Mouse (Mus musculus): ENCODE results near the gene Zswim7. TPM values are rescaled to one million over a fixed set of nuclear protein-coding genes. Genes with fewer than 3 reads are reported as not detected.

The Zswim7 gene
- total and polyA plus RNA-seq, 3 experiments, result 17.1 to 22.7 (median 17.6) TPM

DNA sequence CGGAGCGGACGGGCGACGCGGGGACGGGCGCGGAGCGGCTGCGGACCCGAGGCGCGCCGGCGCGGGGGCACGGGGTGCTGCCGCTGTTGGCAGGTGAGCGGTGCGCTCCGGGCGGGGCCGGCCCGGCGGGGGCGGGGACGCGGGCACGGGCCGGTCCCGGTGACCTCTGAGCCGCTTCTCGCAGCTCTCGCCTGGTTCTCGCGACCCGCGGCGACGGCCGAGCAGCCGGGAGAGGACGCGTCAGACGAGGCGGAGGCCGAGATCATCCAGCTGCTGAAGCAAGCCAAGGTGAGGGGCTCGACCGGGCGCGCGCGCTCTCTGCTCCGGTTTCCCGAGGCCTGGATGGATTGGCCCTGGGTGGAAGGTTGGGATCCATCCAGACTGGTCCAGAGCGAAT, 424 bp upstream of the Zswim7 start:
- no peaks in the 10 kb centered on the region for H3K4me1 ChIP-seq (ENCODE audit: control insufficient read depth, insufficient read depth, low read length)
- peak overlapping the region; percentile 85 for H3K27ac ChIP-seq
- peak overlapping the region; percentile 95 for H3K9ac ChIP-seq (ENCODE audit: low read depth, low read length)
- H3K36me3 ChIP-seq (ENCODE audit: control insufficient read depth, insufficient read depth, low read length), result peaks cover 3% of the 10 kb centered on the region
- no peak for DNase-seq
- no peaks in the 10 kb centered on the region for H3K27me3 ChIP-seq (ENCODE audit: control insufficient read depth, insufficient read depth, low read length)
- intact Hi-C loops (cut with DNase I), result loop anchor here (2.0 kb wide), 1 partner anchor 331 kb away; no protein-coding TSS in a partner anchor
- 2% methylated on average over 56 of the region's 57 CpGs for WGBS
- H3K4me3 ChIP-seq, result peak overlapping the region; percentile 76
- H3K79me2 ChIP-seq (replicated peaks; ENCODE audit: control insufficient read depth, insufficient read depth, low read length), result no peaks in the 10 kb centered on the region
- TF ChIP-seq POLR2A (IDR thresholded peaks at IDR 0.05; ENCODE audit: insufficient read depth, low read depth, low read length) (no peak), EP300 (IDR thresholded peaks at IDR 0.05; ENCODE audit: insufficient read depth, low read depth, low read length) (no peak), CTCF (IDR thresholded peaks at IDR 0.05) (no peak)

DNA sequence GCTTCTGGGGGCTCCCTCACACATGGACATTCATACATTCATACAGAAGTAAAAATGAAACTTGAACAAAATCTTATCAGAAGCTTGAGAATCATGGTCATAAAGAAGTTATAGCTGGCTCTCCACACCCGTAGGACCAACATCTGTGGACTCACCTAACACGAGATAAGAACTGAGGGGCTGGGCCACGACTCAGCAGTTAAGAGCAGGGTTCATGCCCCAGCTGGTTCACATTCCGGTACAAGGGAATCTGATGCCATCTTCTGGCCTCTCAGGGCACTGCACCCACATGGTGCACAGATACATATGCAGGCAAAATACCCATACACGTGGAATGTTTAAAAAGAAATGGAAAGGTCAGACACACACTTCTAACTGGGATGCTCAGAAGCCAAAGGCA, 3.1 kb downstream of the Zswim7 start:
- H3K9ac ChIP-seq (ENCODE audit: low read depth, low read length), result no peak overlapping the region
- peaks cover 3% of the 10 kb centered on the region; the same call in 1 of the 2 replicates for H3K36me3 ChIP-seq (ENCODE audit: control insufficient read depth, insufficient read depth, low read length)
- peak; percentile 75 for TF ChIP-seq CTCF (IDR thresholded peaks at IDR 0.05)
- TF ChIP-seq POLR2A (IDR thresholded peaks at IDR 0.05; ENCODE audit: insufficient read depth, low read depth, low read length), result no peak
- TF ChIP-seq EP300 (IDR thresholded peaks at IDR 0.05; ENCODE audit: insufficient read depth, low read depth, low read length), result no peak
- no peak overlapping the region for H3K4me3 ChIP-seq
- intact Hi-C loops (cut with DNase I), result no loop called here
- no peaks in the 10 kb centered on the region for H3K4me1 ChIP-seq (ENCODE audit: control insufficient read depth, insufficient read depth, low read length)
- no peaks in the 10 kb centered on the region for H3K27me3 ChIP-seq (ENCODE audit: control insufficient read depth, insufficient read depth, low read length)
- no peaks in the 10 kb centered on the region for H3K79me2 ChIP-seq (replicated peaks; ENCODE audit: control insufficient read depth, insufficient read depth, low read length)
- DNase-seq, result peak; percentile 50 to 70
- 14% methylated on average over 5 of the region's 5 CpGs for WGBS
- no peak overlapping the region for H3K27ac ChIP-seq

DNA sequence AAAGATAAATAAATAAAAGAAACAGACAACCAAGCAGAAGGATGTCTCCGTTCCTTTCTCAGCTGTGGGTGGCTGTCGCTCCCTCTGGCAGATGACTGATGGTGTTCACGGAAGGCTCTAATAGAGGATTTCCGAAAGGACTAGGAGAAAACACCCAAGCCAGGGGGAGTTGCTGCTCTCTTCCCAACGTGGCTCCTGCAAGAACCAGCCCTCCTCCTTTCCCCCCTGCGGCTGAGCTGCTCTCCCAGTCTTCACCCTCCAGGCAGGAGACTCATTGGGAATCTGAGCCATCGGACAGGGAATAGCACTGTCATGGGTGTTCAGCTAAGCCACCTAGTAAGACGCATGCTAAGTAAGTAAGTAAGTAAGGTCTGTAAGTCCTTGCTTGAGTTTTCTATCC, 4.1 kb downstream of the Zswim7 start:
- H3K9ac ChIP-seq (ENCODE audit: low read depth, low read length), result no peak overlapping the region
- no peak overlapping the region for H3K27ac ChIP-seq
- no peaks in the 10 kb centered on the region for H3K27me3 ChIP-seq (ENCODE audit: control insufficient read depth, insufficient read depth, low read length)
- H3K4me3 ChIP-seq, result no peak overlapping the region
- no peaks in the 10 kb centered on the region for H3K79me2 ChIP-seq (replicated peaks; ENCODE audit: control insufficient read depth, insufficient read depth, low read length)
- intact Hi-C loops (cut with DNase I), result no loop called here
- no peak for TF ChIP-seq CTCF (IDR thresholded peaks at IDR 0.05)
- no peak for TF ChIP-seq POLR2A (IDR thresholded peaks at IDR 0.05; ENCODE audit: insufficient read depth, low read depth, low read length)
- TF ChIP-seq EP300 (IDR thresholded peaks at IDR 0.05; ENCODE audit: insufficient read depth, low read depth, low read length), result no peak
- peaks cover 2% of the 10 kb centered on the region; the same call in 1 of the 2 replicates for H3K36me3 ChIP-seq (ENCODE audit: control insufficient read depth, insufficient read depth, low read length)
- WGBS, result 56% methylated on average over 8 of the region's 8 CpGs
- DNase-seq, result no peak
- H3K4me1 ChIP-seq (ENCODE audit: control insufficient read depth, insufficient read depth, low read length), result no peaks in the 10 kb centered on the region

DNA sequence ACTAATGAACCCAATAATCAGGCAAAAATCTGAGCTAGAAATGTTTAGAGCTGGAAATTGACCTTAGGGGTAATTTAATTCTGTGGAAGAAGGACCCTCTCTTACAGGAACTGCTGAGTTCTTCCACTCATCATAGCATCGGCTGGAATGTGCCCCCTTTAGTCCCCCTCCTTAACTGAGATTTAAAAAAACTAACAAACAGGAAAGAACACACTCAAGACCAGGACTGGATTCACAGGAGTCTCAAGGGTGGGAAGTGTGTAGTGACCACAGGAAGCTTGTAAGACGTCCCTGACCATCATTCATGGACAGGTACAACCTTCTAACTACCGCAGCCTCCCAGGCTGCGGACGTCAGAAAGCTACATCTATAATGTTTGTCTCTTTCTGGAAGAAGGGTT, 10.3 kb downstream of the Zswim7 start:
- H3K27ac ChIP-seq, result no peak overlapping the region
- no peak overlapping the region for H3K4me3 ChIP-seq
- no peaks in the 10 kb centered on the region for H3K36me3 ChIP-seq (ENCODE audit: control insufficient read depth, insufficient read depth, low read length)
- no peak overlapping the region for H3K9ac ChIP-seq (ENCODE audit: low read depth, low read length)
- TF ChIP-seq EP300 (IDR thresholded peaks at IDR 0.05; ENCODE audit: insufficient read depth, low read depth, low read length) (no peak), POLR2A (IDR thresholded peaks at IDR 0.05; ENCODE audit: insufficient read depth, low read depth, low read length) (no peak), CTCF (IDR thresholded peaks at IDR 0.05) (no peak)
- no peak for DNase-seq
- no peaks in the 10 kb centered on the region for H3K27me3 ChIP-seq (ENCODE audit: control insufficient read depth, insufficient read depth, low read length)
- H3K79me2 ChIP-seq (replicated peaks; ENCODE audit: control insufficient read depth, insufficient read depth, low read length), result no peaks in the 10 kb centered on the region
- intact Hi-C loops (cut with DNase I), result no loop called here
- WGBS, result 59% methylated on average over 5 of the region's 5 CpGs
- H3K4me1 ChIP-seq (ENCODE audit: control insufficient read depth, insufficient read depth, low read length), result no peaks in the 10 kb centered on the region

DNA sequence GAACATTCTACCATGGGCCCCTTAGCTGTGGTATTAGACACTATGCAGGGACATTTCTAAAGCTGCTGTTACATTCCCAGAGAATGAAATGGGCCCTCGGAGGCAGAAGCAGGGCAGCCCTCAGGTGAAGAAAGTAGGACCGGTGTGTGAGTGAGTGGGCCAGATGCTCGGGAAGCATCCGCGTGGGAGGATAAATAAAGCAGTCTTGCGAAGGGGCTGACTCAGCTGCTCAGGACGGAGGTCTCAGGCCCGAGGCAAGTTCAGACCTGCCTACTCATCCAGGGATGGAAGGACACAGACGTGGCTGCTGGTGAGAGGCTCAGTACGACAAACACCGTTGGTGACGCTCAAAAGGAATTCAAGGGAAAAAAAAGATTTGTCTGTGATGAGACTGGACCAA, 12.1 kb downstream of the Zswim7 start:
- no peaks in the 10 kb centered on the region for H3K27me3 ChIP-seq (ENCODE audit: control insufficient read depth, insufficient read depth, low read length)
- no peaks in the 10 kb centered on the region for H3K4me1 ChIP-seq (ENCODE audit: control insufficient read depth, insufficient read depth, low read length)
- 83% methylated on average over 12 of the region's 12 CpGs for WGBS
- H3K36me3 ChIP-seq (ENCODE audit: control insufficient read depth, insufficient read depth, low read length), result no peaks in the 10 kb centered on the region
- DNase-seq, result no peak
- H3K79me2 ChIP-seq (replicated peaks; ENCODE audit: control insufficient read depth, insufficient read depth, low read length), result no peaks in the 10 kb centered on the region
- H3K9ac ChIP-seq (ENCODE audit: low read depth, low read length), result no peak overlapping the region
- TF ChIP-seq CTCF (IDR thresholded peaks at IDR 0.05) (no peak), POLR2A (IDR thresholded peaks at IDR 0.05; ENCODE audit: insufficient read depth, low read depth, low read length) (no peak), EP300 (IDR thresholded peaks at IDR 0.05; ENCODE audit: insufficient read depth, low read depth, low read length) (no peak)
- intact Hi-C loops (cut with DNase I), result no loop called here
- no peak overlapping the region for H3K4me3 ChIP-seq
- H3K27ac ChIP-seq, result no peak overlapping the region

DNA sequence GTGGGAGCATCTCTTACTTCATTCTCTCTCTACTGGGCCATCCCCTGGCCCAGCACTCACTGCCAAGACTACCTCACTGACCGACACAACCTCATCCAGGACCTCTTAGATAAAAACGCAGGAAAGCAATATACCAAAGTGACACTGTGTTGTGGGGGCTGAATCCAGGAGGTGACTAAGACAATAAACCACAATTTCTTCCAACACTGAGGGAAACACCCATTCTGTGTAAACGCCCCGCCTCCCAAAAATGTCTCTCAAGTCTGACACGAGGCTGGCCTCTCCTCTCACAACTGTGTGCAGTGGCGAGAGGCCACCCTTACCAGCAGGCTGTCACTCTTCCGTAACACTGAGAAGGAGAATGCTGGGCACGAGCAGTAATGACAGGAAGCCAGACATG, 12.8 kb downstream of the Zswim7 start:
- WGBS, result 77% methylated on average over 8 of the region's 8 CpGs
- no peak overlapping the region for H3K4me3 ChIP-seq
- intact Hi-C loops (cut with DNase I), result no loop called here
- H3K27ac ChIP-seq, result no peak overlapping the region
- DNase-seq, result no peak
- no peaks in the 10 kb centered on the region for H3K4me1 ChIP-seq (ENCODE audit: control insufficient read depth, insufficient read depth, low read length)
- H3K9ac ChIP-seq (ENCODE audit: low read depth, low read length), result no peak overlapping the region
- no peaks in the 10 kb centered on the region for H3K36me3 ChIP-seq (ENCODE audit: control insufficient read depth, insufficient read depth, low read length)
- no peaks in the 10 kb centered on the region for H3K79me2 ChIP-seq (replicated peaks; ENCODE audit: control insufficient read depth, insufficient read depth, low read length)
- TF ChIP-seq EP300 (IDR thresholded peaks at IDR 0.05; ENCODE audit: insufficient read depth, low read depth, low read length) (no peak), CTCF (IDR thresholded peaks at IDR 0.05) (no peak), POLR2A (IDR thresholded peaks at IDR 0.05; ENCODE audit: insufficient read depth, low read depth, low read length) (no peak)
- H3K27me3 ChIP-seq (ENCODE audit: control insufficient read depth, insufficient read depth, low read length), result no peaks in the 10 kb centered on the region

All from heart, adult 2 months (tissue).